8 mouse cellular contexts compared by ENCODE assay signal in the genomic region with DNA sequence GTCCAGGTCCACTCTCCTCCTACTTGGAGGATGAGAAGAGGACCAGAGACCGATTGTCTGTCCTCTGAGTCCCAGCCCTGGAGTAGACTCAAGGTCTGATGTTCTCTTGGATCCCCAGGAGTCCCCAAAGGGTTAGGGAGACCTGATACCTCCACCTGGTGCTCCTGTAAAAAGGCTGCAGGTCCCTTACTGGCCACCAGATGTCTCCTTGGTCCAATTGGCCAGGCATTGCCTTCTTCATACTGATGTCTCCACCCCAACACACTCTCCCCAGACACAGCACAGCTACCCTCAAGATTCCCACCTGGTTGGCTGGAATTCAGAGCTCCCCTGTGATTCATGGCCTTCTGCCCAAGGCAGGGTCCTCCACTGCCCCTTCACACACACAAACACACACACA. TPM values are rescaled to one million over a fixed set of nuclear protein-coding genes. Genes with fewer than 3 reads are reported as not detected.
DNase-seq lines count a peak whose midpoint lies in the region; ATAC-seq lines count a peak whose summit lies in the region.

No protein-coding gene starts in this region.

- H3K9ac ChIP-seq in forebrain, embryonic 14.5 days (ENCODE audit: low read length), result no peak overlapping the region
- no peak overlapping the region for H3K9ac ChIP-seq in forebrain, embryonic 12.5 days

- peak; percentile 22 for DNase-seq in forebrain, embryonic 14.5 days (ENCODE audit: low spot score)
- peak; percentile 40 for DNase-seq in ovary, postnatal 14 days (ENCODE audit: low spot score)
- DNase-seq in ovary, postnatal 10 days (ENCODE audit: low spot score), result no peak
- DNase-seq in c-Kit-negative CD71-positive TER-119-positive erythroid progenitor cells, embryonic 14.5 days (ENCODE audit: low read depth, low spot score), result peak; percentile 33
- DNase-seq in induced T-regulatory cell, adult 2 months (ENCODE audit: low read depth), result peak; percentile 74
- peak; percentile 26 for DNase-seq in yolk sac, embryonic 10.5 days (ENCODE audit: low spot score)

- no peak overlapping the region for H3K4me3 ChIP-seq in forebrain, embryonic 14.5 days (ENCODE audit: low read depth, low read length)
- H3K4me3 ChIP-seq in forebrain, embryonic 12.5 days (replicated peaks), result no peak overlapping the region

- H3K9me3 ChIP-seq in forebrain, embryonic 14.5 days (replicated peaks; ENCODE audit: control insufficient read depth, low read length), result no peaks in the 10 kb centered on the region
- H3K9me3 ChIP-seq in forebrain, embryonic 12.5 days, result no peaks in the 10 kb centered on the region

- ATAC-seq in forebrain, embryonic 14.5 days, result no peak
- no peak for ATAC-seq in forebrain, embryonic 12.5 days (ENCODE audit: low FRiP score)
- peak; percentile 86 for ATAC-seq in megakaryocyte, adult 5-6 weeks (ENCODE audit: poor library complexity, severe bottlenecking)

- H3K27ac ChIP-seq in forebrain, embryonic 14.5 days (ENCODE audit: low read depth, low read length), result no peak overlapping the region
- H3K27ac ChIP-seq in forebrain, embryonic 12.5 days, result no peak overlapping the region

- no peaks in the 10 kb centered on the region for H3K36me3 ChIP-seq in forebrain, embryonic 14.5 days (ENCODE audit: control insufficient read depth, insufficient read depth, low read length)
- no peaks in the 10 kb centered on the region for H3K36me3 ChIP-seq in forebrain, embryonic 12.5 days (replicated peaks)

- peaks cover 5% of the 10 kb centered on the region for H3K27me3 ChIP-seq in forebrain, embryonic 14.5 days (replicated peaks; ENCODE audit: control insufficient read depth, insufficient read depth, low read length)
- H3K27me3 ChIP-seq in forebrain, embryonic 12.5 days, result peaks cover 50% of the 10 kb centered on the region

- WGBS in forebrain, embryonic 14.5 days, result 69% methylated on average over 1 of the region's 1 CpGs
- 63% methylated on average over 1 of the region's 1 CpGs for WGBS in forebrain, embryonic 12.5 days

- peaks cover 7% of the 10 kb centered on the region; the same call in 1 of the 2 replicates for H3K4me1 ChIP-seq in forebrain, embryonic 14.5 days (ENCODE audit: control insufficient read depth, insufficient read depth, low read length)
- peaks cover 28% of the 10 kb centered on the region for H3K4me1 ChIP-seq in forebrain, embryonic 12.5 days

- H3K4me2 ChIP-seq in forebrain, embryonic 14.5 days (ENCODE audit: low read length), result no peak overlapping the region
- H3K4me2 ChIP-seq in forebrain, embryonic 12.5 days, result no peak overlapping the region

RNA-seq across cellular contexts. Expression of a gene that starts 22.8 kb away (rescaled TPM):
- polyA plus RNA-seq in forebrain, embryonic 14.5 days (2014; fragmentation: Nextera tagmentation; extraction: Ambion mirVana), result 11.5 and 13.0 TPM in 2 replicates
- 18.1 and 18.2 TPM in 2 replicates for polyA plus RNA-seq in forebrain, embryonic 12.5 days (2016; fragmentation: Nextera tagmentation; extraction: Ambion mirVana)
- 3.2 and 3.7 TPM in 2 replicates for total RNA-seq in megakaryocyte, adult 5-6 weeks (2015)
- total RNA-seq in megakaryocyte, adult 5-6 weeks (2017), result 6.7 and 7.4 TPM in 2 replicates

RNA-seq across cellular contexts. Expression of a gene that starts 22.9 kb away (rescaled TPM):
- 49.0 and 50.1 TPM in 2 replicates for polyA plus RNA-seq in forebrain, embryonic 14.5 days (2014; fragmentation: Nextera tagmentation; extraction: Ambion mirVana)
- polyA plus RNA-seq in forebrain, embryonic 12.5 days (2016; fragmentation: Nextera tagmentation; extraction: Ambion mirVana), result 45.5 and 47.1 TPM in 2 replicates
- total RNA-seq in megakaryocyte, adult 5-6 weeks (2015), result 22.6 and 23.8 TPM in 2 replicates
- total RNA-seq in megakaryocyte, adult 5-6 weeks (2017), result 13.5 and 15.3 TPM in 2 replicates
